23 mouse cellular contexts compared by ENCODE assay signal in genomic region chr16:72959823-72960222, GRCm38 (mm10).
DNase-seq lines count a peak whose midpoint lies in the region; ATAC-seq lines count a peak whose summit lies in the region.
"Had no signal": no experiment of that assay in that cellular context is flagged by ENCODE, and none has a peak within 500 bp of the region (broad histone marks: within the 10 kb centered on the region; RNA-seq: fewer than 3 reads in every experiment).

No protein-coding gene starts in this region.

- H3K4me1 ChIP-seq in hindbrain, embryonic 11.5 days (replicated peaks; ENCODE audit: control insufficient read depth, insufficient read depth, low read length) = no peaks in the 10 kb centered on the region
- H3K4me1 ChIP-seq in hindbrain, embryonic 14.5 days (replicated peaks; ENCODE audit: control insufficient read depth, insufficient read depth, low read length) = 0 out of 2 replicates have a peak, but pooled peaks cover 5% of the 10 kb centered on the region
- H3K4me1 ChIP-seq in midbrain, embryonic 13.5 days (replicated peaks) = peaks cover 13% of the 10 kb centered on the region
- no peaks in the 10 kb centered on the region; the same call in 1 of the 2 replicates for H3K4me1 ChIP-seq in midbrain, embryonic 11.5 days (ENCODE audit: control insufficient read depth, insufficient read depth, low read length)
- peaks cover 13% of the 10 kb centered on the region for H3K4me1 ChIP-seq in forebrain, embryonic 13.5 days
- peaks cover 8% of the 10 kb centered on the region; the same call in 1 of the 2 replicates for H3K4me1 ChIP-seq in forebrain, embryonic 14.5 days (ENCODE audit: control insufficient read depth, insufficient read depth, low read length)
- H3K4me1 ChIP-seq: heart, embryonic 10.5 days; heart, embryonic 13.5 days had no signal

- H3K9ac ChIP-seq in hindbrain, embryonic 11.5 days (ENCODE audit: low read depth, low read length) = no peak overlapping the region
- H3K9ac ChIP-seq in hindbrain, embryonic 14.5 days = no peak overlapping the region
- H3K9ac ChIP-seq in midbrain, embryonic 13.5 days (replicated peaks) = no peak overlapping the region
- H3K9ac ChIP-seq in midbrain, embryonic 11.5 days (ENCODE audit: low read length) = no peak overlapping the region
- H3K9ac ChIP-seq in forebrain, embryonic 13.5 days = no peak overlapping the region
- no peak overlapping the region for H3K9ac ChIP-seq in forebrain, embryonic 14.5 days (ENCODE audit: low read length)
- H3K9ac ChIP-seq: heart, embryonic 13.5 days; hindbrain, embryonic 13.5 days had no signal

- no peak overlapping the region for H3K27ac ChIP-seq in hindbrain, embryonic 11.5 days (ENCODE audit: low read depth, low read length)
- H3K27ac ChIP-seq in hindbrain, embryonic 14.5 days = no peak overlapping the region
- H3K27ac ChIP-seq in midbrain, embryonic 13.5 days = peak overlapping the region; percentile 71; the same call in 1 of the 2 replicates
- no peak overlapping the region for H3K27ac ChIP-seq in midbrain, embryonic 11.5 days (ENCODE audit: low read depth, low read length)
- peak overlapping the region; percentile 54 for H3K27ac ChIP-seq in forebrain, embryonic 13.5 days
- no peak overlapping the region for H3K27ac ChIP-seq in forebrain, embryonic 14.5 days (ENCODE audit: low read depth, low read length)
- H3K27ac ChIP-seq: heart, adult 2 months; heart, embryonic 10.5 days; heart, embryonic 13.5 days had no signal

- H3K27me3 ChIP-seq in hindbrain, embryonic 11.5 days (ENCODE audit: control insufficient read depth, insufficient read depth, low read length) = no peaks in the 10 kb centered on the region
- no peaks in the 10 kb centered on the region for H3K27me3 ChIP-seq in hindbrain, embryonic 14.5 days (ENCODE audit: control insufficient read depth, insufficient read depth, low read length)
- H3K27me3 ChIP-seq in midbrain, embryonic 13.5 days = no peaks in the 10 kb centered on the region
- H3K27me3 ChIP-seq in midbrain, embryonic 11.5 days (ENCODE audit: control insufficient read depth, insufficient read depth, low read length) = no peaks in the 10 kb centered on the region
- H3K27me3 ChIP-seq in forebrain, embryonic 13.5 days = no peaks in the 10 kb centered on the region
- no peaks in the 10 kb centered on the region for H3K27me3 ChIP-seq in forebrain, embryonic 14.5 days (replicated peaks; ENCODE audit: control insufficient read depth, insufficient read depth, low read length)
- H3K27me3 ChIP-seq: heart, embryonic 13.5 days; hindbrain, embryonic 13.5 days had no signal

- DNase-seq in hindbrain, embryonic 11.5 days (ENCODE audit: low spot score) = no peak
- no peak for DNase-seq in hindbrain, embryonic 14.5 days (ENCODE audit: low spot score)
- DNase-seq in midbrain, embryonic 11.5 days (ENCODE audit: low spot score, missing footprints) = no peak
- DNase-seq in forebrain, embryonic 14.5 days (ENCODE audit: low spot score) = no peak
- DNase-seq in adrenal gland, postnatal 4 days (ENCODE audit: low spot score in 2 of 2) = no peak
- DNase-seq in gastrocnemius, adult 18-20 months (ENCODE audit: low spot score) = no peak
- DNase-seq: adrenal gland, adult 2 months; adrenal gland, postnatal 14 days; cerebellum, adult 18-20 months; cerebellum, adult 9-10 months; cerebellum, postnatal 14 days; gastrocnemius, postnatal 10 days; gastrocnemius, postnatal 36 days; heart, adult 2 months; heart, postnatal 14 days; heart, postnatal 4 days had no signal

- no peak overlapping the region for H3K4me3 ChIP-seq in hindbrain, embryonic 11.5 days (ENCODE audit: low read depth, low read length)
- H3K4me3 ChIP-seq in hindbrain, embryonic 14.5 days (replicated peaks; ENCODE audit: low read length) = no peak overlapping the region
- H3K4me3 ChIP-seq in midbrain, embryonic 13.5 days (replicated peaks) = no peak overlapping the region
- no peak overlapping the region for H3K4me3 ChIP-seq in midbrain, embryonic 11.5 days (ENCODE audit: low read depth, low read length)
- H3K4me3 ChIP-seq in forebrain, embryonic 13.5 days = no peak overlapping the region
- no peak overlapping the region for H3K4me3 ChIP-seq in forebrain, embryonic 14.5 days (ENCODE audit: low read depth, low read length)
- H3K4me3 ChIP-seq: heart, adult 2 months; heart, embryonic 10.5 days; heart, embryonic 13.5 days; hindbrain, embryonic 13.5 days had no signal

- no peak overlapping the region for H3K4me2 ChIP-seq in hindbrain, embryonic 11.5 days (replicated peaks; ENCODE audit: low read depth, low read length)
- no peak overlapping the region for H3K4me2 ChIP-seq in hindbrain, embryonic 14.5 days (replicated peaks)
- no peak overlapping the region for H3K4me2 ChIP-seq in midbrain, embryonic 13.5 days (replicated peaks)
- H3K4me2 ChIP-seq in midbrain, embryonic 11.5 days = no peak overlapping the region
- no peak overlapping the region for H3K4me2 ChIP-seq in forebrain, embryonic 13.5 days
- no peak overlapping the region for H3K4me2 ChIP-seq in forebrain, embryonic 14.5 days (ENCODE audit: low read length)
- H3K4me2 ChIP-seq: heart, embryonic 13.5 days; hindbrain, embryonic 13.5 days had no signal

- ATAC-seq in hindbrain, embryonic 11.5 days (ENCODE audit: low FRiP score) = 0 out of 2 replicates have a peak, but pooled peaks have one; percentile 23
- ATAC-seq in hindbrain, embryonic 14.5 days (ENCODE audit: low FRiP score) = no peak
- ATAC-seq in midbrain, embryonic 13.5 days = peak; percentile 64
- no peak for ATAC-seq in midbrain, embryonic 11.5 days (ENCODE audit: low FRiP score)
- peak; percentile 62; the same call in 1 of the 2 replicates for ATAC-seq in forebrain, embryonic 13.5 days
- ATAC-seq in forebrain, embryonic 14.5 days = peak; percentile 54
- ATAC-seq: CD4-positive, CD25-positive, alpha-beta regulatory T cell, adult 4 months; intestine, postnatal 0 days had no signal

- WGBS in hindbrain, embryonic 11.5 days = 87% methylated on average over 6 of the region's 6 CpGs
- 70% methylated on average over 6 of the region's 6 CpGs for WGBS in hindbrain, embryonic 14.5 days
- 79% methylated on average over 6 of the region's 6 CpGs for WGBS in midbrain, embryonic 13.5 days
- 91% methylated on average over 6 of the region's 6 CpGs for WGBS in midbrain, embryonic 11.5 days
- 72% methylated on average over 6 of the region's 6 CpGs for WGBS in forebrain, embryonic 13.5 days
- 67% methylated on average over 6 of the region's 6 CpGs for WGBS in forebrain, embryonic 14.5 days

- no peaks in the 10 kb centered on the region for H3K9me3 ChIP-seq in hindbrain, embryonic 11.5 days (ENCODE audit: control insufficient read depth, low read length)
- no peaks in the 10 kb centered on the region for H3K9me3 ChIP-seq in hindbrain, embryonic 14.5 days (ENCODE audit: control insufficient read depth, low read length)
- H3K9me3 ChIP-seq in midbrain, embryonic 13.5 days = no peaks in the 10 kb centered on the region
- no peaks in the 10 kb centered on the region for H3K9me3 ChIP-seq in midbrain, embryonic 11.5 days (ENCODE audit: control insufficient read depth, low read length)
- no peaks in the 10 kb centered on the region for H3K9me3 ChIP-seq in forebrain, embryonic 13.5 days (replicated peaks)
- H3K9me3 ChIP-seq in forebrain, embryonic 14.5 days (replicated peaks; ENCODE audit: control insufficient read depth, low read length) = no peaks in the 10 kb centered on the region
- H3K9me3 ChIP-seq: heart, embryonic 10.5 days; hindbrain, embryonic 13.5 days had no signal

- peaks cover 4% of the 10 kb centered on the region; the same call in 1 of the 2 replicates for H3K36me3 ChIP-seq in hindbrain, embryonic 11.5 days (ENCODE audit: control insufficient read depth, insufficient read depth, low read length)
- peaks cover 6% of the 10 kb centered on the region for H3K36me3 ChIP-seq in hindbrain, embryonic 14.5 days (replicated peaks; ENCODE audit: control insufficient read depth, insufficient read depth)
- peaks cover 12% of the 10 kb centered on the region for H3K36me3 ChIP-seq in midbrain, embryonic 13.5 days
- no peaks in the 10 kb centered on the region for H3K36me3 ChIP-seq in midbrain, embryonic 11.5 days (ENCODE audit: control insufficient read depth, insufficient read depth, low read length)
- peaks cover 4% of the 10 kb centered on the region; the same call in 1 of the 2 replicates for H3K36me3 ChIP-seq in forebrain, embryonic 13.5 days (ENCODE audit: poor library complexity, severe bottlenecking)
- H3K36me3 ChIP-seq in forebrain, embryonic 14.5 days (ENCODE audit: control insufficient read depth, insufficient read depth, low read length) = no peaks in the 10 kb centered on the region

Comparison
In these comparisons a context has a peak if more than half of its experiments do, and no peak if none do; other contexts are left out.
1. ATAC-seq: peak in hindbrain, embryonic 11.5 days (single experiment), midbrain, embryonic 13.5 days (single experiment), forebrain, embryonic 13.5 days (single experiment) and forebrain, embryonic 14.5 days (single experiment); none in hindbrain, embryonic 14.5 days (single experiment) and midbrain, embryonic 11.5 days (single experiment).
2. H3K27ac ChIP-seq: peak in midbrain, embryonic 13.5 days (single experiment) and forebrain, embryonic 13.5 days (single experiment); none in hindbrain, embryonic 11.5 days (single experiment), hindbrain, embryonic 14.5 days (single experiment), midbrain, embryonic 11.5 days (single experiment) and forebrain, embryonic 14.5 days (single experiment).